Mouse (Mus musculus) regulatory T cell (primary cell): ENCODE results near the gene Bcl10.
"Not testable (repeated sequence)": the region's sequence is repeated elsewhere in the genome, so short reads cannot be mapped to it uniquely, and the experiment has no call there.

ENCODE experiments used
- in situ Hi-C: fragments of 300-600 bp; cut with MboI, MseI; formaldehyde crosslinking; loops from one replicate; pipeline ENCODE4 v1.15.1; 2025; ENCODE audit warnings: high pct_unique_total_duplicates

The Bcl10 gene

DNA sequence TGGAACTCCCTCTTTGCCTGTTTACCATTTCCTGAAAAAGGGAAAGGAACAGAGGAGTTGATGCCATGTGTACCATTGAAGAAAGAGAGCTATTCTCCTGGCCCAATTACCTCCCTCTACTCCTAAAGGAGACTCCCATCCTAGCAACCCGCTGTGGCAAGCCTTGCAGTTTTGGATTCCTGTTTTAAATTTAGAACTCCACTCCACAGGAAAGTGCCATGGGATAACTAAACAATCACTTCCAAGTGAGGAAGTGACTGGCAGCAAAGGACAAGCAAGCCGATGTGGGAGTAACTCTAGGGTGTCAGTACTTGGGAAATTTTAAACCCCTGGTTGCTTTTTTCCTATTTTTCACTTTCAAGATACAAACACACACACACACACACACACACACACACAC is 24.1 kb downstream of the Bcl10 start:
- in situ Hi-C loops = loop anchor here (10.0 to 25.0 kb wide), 2 partner anchors 118 to 566 kb away; partner anchors contain the start of gene Rpf1

DNA sequence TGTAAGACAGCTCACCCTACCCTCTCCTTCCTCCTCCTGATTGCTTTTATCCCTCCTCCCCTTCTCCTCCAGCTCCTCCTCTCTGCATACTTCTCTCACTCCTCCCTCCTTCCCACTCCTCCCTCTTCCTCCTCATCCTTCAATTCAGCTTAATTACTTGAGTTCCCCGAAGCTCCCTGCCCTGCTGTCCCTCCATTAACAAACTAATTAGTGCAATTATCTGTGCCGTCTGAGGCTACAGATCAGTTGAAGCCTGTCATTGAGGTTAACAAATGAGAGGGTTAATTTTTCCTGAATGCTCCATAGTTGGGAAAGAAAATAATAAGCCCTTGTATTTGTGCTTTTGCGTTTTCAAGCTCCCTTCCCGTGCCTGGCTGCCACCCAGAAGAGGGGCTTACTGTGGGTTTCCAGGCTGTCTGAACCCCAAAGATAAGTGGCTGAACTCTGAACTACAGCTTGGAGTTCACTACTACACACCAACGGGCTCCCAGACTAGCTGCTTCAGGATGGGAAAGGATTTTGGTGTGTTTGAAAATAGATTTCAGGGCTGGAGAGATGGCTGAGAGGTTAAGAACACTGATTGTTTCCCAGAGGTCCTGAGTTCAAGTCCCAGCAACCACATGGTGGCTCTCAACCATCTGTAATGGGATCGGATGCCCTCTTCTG is 25.1 kb downstream of the Bcl10 start:
- in situ Hi-C loops = loop anchor here (10.0 to 25.0 kb wide), 2 partner anchors 117 to 565 kb away; partner anchors contain the start of gene Rpf1

DNA sequence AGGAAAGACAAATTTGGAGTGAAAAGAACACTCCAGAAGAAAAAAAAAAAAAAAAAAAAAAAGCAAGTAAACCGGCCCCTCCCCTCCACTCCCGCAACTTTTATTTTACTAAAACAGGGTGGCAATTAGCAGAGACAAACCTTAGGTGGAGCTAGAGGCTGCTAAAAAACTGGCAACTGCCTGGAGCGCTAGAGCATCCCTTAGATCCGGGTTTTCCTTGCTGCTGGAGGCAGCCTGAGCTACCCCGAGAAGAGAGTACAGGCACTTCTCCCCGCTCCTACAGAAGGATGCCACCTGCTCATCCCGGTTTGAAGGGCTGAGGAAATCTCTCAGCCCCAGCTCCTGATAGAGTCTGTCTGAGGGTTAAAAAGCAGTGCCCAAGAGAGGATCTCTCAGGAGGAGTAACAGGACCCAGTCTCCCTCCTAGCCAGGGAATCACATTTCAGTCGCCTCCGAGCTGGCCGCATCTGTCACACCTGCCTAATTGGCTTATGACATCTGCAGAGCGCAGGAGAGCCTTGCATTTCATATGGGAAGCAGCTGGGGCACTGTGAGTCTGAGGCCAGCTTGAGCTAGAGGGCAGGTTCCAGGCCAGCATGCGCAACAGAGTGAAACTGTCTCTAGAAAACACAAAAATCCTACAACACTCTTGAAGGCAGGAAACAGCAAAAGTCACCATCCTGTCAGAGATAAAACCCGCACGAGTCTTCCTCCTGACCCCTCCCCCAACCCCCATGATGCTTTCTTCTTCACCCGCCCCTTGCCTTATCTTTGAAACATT is 27.6 kb downstream of the Bcl10 start:
- in situ Hi-C loops = loop anchor here (5.0 kb wide), 1 partner anchor 227 kb away; no protein-coding TSS in a partner anchor

DNA sequence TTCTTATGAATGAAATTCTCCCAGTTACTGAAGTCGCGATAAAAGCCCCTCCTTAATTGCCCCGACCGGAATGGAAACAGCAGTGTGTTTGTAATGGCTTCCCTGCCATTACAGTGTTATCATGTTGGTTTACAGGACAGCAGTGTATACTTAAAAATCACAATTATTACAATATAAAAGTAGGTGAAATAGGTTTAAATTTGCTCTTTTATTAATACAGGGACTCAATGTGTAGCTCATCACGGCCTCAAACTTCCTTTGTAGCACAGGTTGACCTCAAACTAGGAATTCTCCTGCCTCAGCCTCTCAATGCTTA is 28.2 kb downstream of the Bcl10 start:
- in situ Hi-C loops = loop anchor here (5.0 kb wide), 1 partner anchor 227 kb away; no protein-coding TSS in a partner anchor

DNA sequence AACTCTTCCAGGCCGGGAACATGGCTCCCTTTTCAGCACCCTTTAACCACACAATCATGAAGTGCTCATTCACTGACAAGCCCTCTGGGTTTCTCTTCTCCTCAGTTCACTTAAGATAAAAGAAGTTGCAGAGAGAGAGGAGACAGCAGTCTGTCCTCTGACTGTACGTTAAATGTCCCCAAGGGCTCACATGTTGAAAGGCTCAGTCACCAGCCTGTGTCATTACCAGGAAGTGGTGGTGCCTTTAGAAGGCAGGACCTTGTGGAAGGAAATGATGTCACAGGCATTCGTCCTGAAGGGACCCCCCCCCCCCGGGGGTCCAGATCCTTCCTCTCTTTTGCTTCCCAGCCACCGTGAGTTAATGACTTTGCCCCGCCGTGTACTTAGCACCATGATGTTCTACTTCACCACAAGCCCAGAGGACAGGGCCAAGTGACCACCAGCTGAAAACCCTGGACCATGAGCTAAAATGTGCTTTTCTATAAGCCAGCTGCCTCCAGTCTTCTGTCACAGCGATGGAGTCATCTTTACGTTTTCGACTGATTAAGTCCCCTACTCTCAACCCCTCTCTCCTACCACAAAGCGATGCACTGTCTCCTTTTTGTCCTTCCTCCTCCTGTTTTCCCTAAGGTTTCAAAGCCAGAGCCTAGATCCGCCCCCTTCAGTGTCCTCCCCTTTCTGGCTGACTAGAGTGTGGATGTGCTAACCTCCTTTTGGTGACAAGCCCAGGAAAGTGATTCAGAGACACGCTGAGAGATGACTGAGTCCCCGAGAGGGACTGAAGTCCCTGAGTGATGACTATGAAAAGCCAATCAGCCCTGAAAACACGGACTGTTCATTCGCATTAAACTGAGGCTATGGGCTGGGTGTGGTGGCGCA is 28.9 kb downstream of the Bcl10 start:
- in situ Hi-C loops = loop anchor here (5.0 kb wide), 1 partner anchor 226 kb away; no protein-coding TSS in a partner anchor

DNA sequence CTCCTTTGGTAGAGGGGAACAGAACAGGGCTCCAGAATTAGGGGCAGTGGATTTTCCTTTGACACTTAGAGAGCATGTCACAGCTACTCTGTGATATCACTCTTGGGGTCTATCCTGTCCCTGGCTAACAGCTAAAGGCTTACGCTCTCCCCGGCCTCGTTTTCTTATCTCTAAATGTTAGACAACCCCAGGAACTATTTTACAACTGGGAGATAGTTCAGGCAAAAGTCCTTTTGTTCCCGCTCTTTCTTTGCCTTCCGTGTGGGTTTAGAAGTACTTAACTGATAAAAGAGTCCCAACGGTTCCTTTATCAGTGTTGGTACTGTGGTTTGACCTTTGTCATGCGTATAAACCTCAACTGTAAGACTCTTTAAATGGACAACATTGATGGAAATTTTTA is 30.3 kb downstream of the Bcl10 start:
- in situ Hi-C loops = loop anchor here (5.0 kb wide), 1 partner anchor 224 kb away; no protein-coding TSS in a partner anchor

DNA sequence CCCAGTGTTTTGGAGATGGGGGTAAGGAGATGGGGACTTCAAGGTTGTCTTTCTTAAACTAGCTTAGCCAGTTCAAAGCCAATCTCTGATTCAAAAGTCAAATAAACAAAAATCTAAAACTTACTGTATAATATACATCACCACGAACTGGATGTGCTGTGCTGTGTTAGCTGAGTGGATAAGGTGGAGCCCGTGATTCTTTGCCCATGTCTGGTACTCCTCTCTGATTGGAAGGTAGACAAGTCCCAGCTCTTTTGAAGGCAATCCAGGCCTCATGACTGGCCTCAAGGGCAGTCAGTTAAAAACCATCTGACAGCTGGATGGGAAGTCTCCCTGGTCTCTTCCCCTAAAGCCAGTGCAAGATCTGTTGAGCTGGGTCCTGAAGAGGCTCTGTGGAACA is 30.8 kb downstream of the Bcl10 start:
- in situ Hi-C loops = loop anchor here (5.0 kb wide), 1 partner anchor 224 kb away; no protein-coding TSS in a partner anchor

DNA sequence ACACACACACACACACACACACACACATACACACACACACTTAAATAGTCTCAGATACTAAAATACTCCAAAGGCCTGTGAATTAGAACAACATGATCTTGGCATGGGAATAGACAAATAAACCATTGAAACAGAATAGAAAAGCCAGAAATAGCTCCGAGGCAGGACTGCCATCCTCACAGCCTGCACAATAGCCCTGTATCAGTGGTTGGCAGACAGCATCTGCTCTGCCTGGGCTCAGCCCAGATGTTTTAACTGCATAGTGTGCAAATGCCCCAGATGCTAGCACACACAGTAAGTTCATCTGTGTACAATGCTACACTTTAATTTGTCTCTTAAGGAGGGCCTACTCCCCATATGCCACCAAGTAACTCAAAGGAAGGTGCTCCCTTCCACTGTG is 37.2 kb downstream of the Bcl10 start:
- in situ Hi-C loops = no loop called here

- in situ Hi-C loops = no loop called here
Measured at GRCm38 (mm10) chr3:145962411-145962810, 39.8 kb downstream of the Bcl10 start.

- in situ Hi-C loops = no loop called here
Measured at GRCm38 (mm10) chr3:145963101-145964017, 40.8 kb downstream of the Bcl10 start.

DNA sequence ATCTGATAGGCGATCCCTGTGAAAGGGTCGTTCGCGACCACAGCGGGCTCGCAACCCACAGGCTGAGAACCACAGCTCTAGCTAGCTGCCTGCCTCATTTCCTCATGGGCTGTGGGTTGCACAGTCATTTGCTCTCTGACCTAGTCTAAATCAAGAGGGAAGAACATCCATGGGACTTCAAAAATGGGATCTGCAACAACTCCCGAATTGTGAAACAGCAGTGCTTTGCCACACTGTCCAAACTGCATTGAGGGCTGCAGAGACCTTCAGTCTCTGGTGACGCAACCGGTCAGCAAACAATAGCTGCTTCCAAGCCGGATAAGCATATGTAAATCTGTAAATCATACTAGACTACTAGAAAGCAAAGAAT is 41.4 kb downstream of the Bcl10 start:
- in situ Hi-C loops = no loop called here

DNA sequence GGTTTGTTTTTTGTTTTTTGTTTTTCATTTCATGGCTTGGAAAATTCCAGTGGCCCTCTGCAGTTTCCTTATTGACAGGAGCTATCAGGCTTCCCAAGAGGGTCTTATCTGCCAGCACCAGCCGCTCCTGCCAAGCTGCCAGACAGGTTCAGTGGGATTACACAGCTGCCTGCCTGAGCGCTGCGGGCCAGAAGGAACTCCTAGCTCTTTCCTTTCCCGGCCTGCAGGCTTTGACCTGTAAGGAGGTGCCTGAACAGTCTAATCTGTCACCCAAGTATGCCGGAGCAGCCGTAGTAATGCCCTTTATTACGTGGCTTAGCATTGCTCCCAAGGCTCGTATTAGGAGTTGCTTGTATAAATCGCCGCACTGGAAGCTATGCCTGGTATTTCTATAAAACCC is 41.9 kb downstream of the Bcl10 start:
- in situ Hi-C loops = no loop called here

DNA sequence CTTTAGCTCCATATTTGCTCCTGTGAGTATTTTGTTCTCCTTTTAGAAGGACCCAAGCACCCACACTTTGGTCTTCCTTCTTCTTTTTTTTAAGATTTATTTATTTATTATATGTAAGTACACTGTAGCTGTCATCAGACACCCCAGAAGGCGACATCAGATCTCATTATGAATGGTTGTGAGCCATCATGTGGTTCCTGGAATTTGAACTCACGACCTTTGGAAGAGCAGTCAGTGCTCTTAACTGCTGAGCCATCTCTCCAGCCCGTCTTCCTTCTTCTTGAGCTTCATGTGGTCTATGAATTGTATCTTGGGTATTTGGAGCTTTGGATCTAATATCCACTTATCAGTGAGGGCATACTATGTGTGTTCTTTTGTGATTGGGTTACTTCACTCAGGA is 43.0 kb downstream of the Bcl10 start:
- in situ Hi-C loops = not testable (repeated sequence)

DNA sequence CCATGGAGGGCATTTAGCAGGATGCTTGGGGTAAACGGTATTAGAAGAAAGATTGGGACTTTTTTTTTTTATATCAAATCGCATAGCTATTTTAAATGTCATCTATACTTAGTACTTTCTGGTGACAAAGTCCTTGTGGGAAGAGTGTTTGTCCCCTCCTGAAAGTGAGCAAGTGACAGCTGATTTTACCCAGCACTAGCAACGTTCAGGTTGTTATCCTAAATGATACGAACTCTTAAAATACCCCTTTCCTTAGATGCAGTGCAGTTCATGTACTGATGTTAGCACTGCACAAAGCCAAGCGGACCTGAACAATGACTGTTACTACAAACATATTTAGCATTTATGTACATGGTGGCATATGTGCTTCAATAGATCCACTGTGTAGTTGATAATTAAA is 44.2 kb downstream of the Bcl10 start:
- in situ Hi-C loops = no loop called here

GRCm38 (mm10) chr3:145969031-145969501 is 46.5 kb downstream of the Bcl10 start:
- in situ Hi-C loops = no loop called here

- in situ Hi-C loops = no loop called here
Measured at GRCm38 (mm10) chr3:145971501-145971900, 48.9 kb downstream of the Bcl10 start.

GRCm38 (mm10) chr3:145974986-145975385 is 52.4 kb downstream of the Bcl10 start:
- in situ Hi-C loops = no loop called here
